Mouse (Mus musculus) kidney, postnatal 0 days (tissue): ENCODE results near the gene Myf5. TPM values are rescaled to one million over a fixed set of nuclear protein-coding genes. Genes with fewer than 3 reads are reported as not detected.
A peak's percentile ranks its signal among the peaks of the same experiment; 100 is the strongest.

Source experiments
- ATAC-seq: fragments of 200-750 bp; cut with Nextera tagmentation; replicated peaks from 2 replicates; pipeline ENCODE4 v1.8.0; 2017; ENCODE audit warnings: low read depth, moderate number of reproducible peaks, moderate TSS enrichment, moderate library complexity; ENCODE audit not compliant: low FRiP score
- DNase-seq: peaks from one replicate; pipeline ENCODE4 v3.0.0-alpha.2; 2016; ENCODE audit warnings: low spot score
- H3K27ac ChIP-seq: fragments of 300-500 bp; sonication (generic); 2 replicates; pipeline ENCODE4 v1.5.1; 2014; ENCODE audit warnings: mild to moderate bottlenecking
- H3K27me3 ChIP-seq: fragments of 300-500 bp; sonication (generic); 2 replicates; pipeline ENCODE4 v1.6.1; 2014; ENCODE audit warnings: low read length, mixed read lengths; ENCODE audit not compliant: insufficient read depth
- H3K36me3 ChIP-seq: fragments of 300-500 bp; sonication (generic); 2 replicates; pipeline ENCODE4 v1.6.1; 2014; ENCODE audit warnings: low read length, mixed read lengths; ENCODE audit not compliant: insufficient read depth
- H3K4me1 ChIP-seq: fragments of 300-500 bp; sonication (generic); replicated peaks from 2 replicates; pipeline ENCODE4 v1.6.1; 2014; ENCODE audit warnings: antibody characterized with exemption, low read length, mixed read lengths; ENCODE audit not compliant: insufficient read depth
- H3K4me2 ChIP-seq: fragments of 300-500 bp; sonication (generic); 2 replicates; pipeline ENCODE4 v1.6.1; 2014; ENCODE audit warnings: mild to moderate bottlenecking, low read length, moderate library complexity, mixed read lengths
- H3K4me3 ChIP-seq: fragments of 300-500 bp; sonication (generic); replicated peaks from 2 replicates; pipeline ENCODE4 v1.5.1; 2014; ENCODE audit warnings: low read depth, low read length
- H3K9ac ChIP-seq: fragments of 300-500 bp; sonication (generic); 2 replicates; pipeline ENCODE4 v1.6.1; 2014; ENCODE audit warnings: low read depth, low read length
- H3K9me3 ChIP-seq: fragments of 300-500 bp; sonication (generic); replicated peaks from 2 replicates; pipeline ENCODE4 v1.6.1; 2016; ENCODE audit warnings: low read length, inconsistent platforms, mixed read lengths
- CTCF ChIP-seq: IDR thresholded peaks from 2 replicates; pipeline ENCODE4 v1.5.1; 2016; ENCODE audit warnings: antibody characterized with exemption, low read depth, mild to moderate bottlenecking, moderate library complexity
- WGBS: fragments of 180-500 bp; shearing (Covaris S2); extraction: QIAGEN DNeasy Blood & Tissue Kit; methylation state at CpG from one replicate; pipeline ENCODE4 v1.1.7; 2014; 5-methylcytosine and 5-hydroxymethylcytosine counted together
- polyA plus RNA-seq: library from polyadenylated mRNA; unstranded; fragments of >200 nt; fragmentation: Nextera tagmentation; extraction: Ambion mirVana; gene quantifications from 2 replicates; pipeline ENCODE4 v1.2.1, GENCODE M21; 2015

Myf5 gene
- polyA plus RNA-seq, 1 experiment from 2014 or later: 0.05 TPM

DNA sequence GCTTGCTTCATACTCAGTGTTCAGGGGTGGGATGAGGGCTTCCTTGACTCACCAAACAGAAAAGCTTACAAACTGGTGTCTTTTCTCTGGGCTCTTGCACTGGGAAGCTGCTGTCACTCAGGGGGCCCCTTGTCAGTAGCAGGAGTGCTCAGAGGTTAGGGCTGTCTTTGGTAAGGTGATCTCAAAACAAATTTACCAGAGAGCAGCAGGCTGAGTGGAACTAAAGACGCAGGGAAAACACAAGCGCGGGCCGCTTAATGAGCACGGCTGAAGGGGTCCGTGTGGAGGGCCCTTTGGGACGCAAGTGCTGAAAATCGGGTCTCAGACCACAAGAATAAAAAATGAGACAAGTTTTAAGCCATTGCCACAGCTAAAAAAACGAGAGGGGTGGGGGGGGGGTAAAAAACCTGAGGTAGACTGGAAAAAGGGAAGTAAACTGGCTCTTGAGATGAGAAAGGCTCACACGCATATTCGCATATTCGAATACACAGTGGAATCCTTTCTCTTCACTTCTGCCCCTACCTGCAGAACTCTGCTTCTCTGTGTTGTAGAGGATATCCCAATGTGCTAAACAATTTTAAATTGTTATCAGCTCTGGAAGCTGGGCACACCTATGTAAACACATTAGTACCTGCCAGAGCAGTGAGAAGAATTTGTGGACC, 2.9 kb upstream of the Myf5 start:
- Histone ChIP-seq H3K9ac (no peak overlapping the region), H3K36me3 (no peaks in the 10 kb centered on the region), H3K4me2 (no peak overlapping the region), H3K9me3 (no peaks in the 10 kb centered on the region), H3K27ac (no peak overlapping the region), H3K27me3 (0 out of 2 replicates have a peak, but pooled peaks cover 4% of the 10 kb centered on the region), H3K4me3 (no peak overlapping the region), H3K4me1 (no peaks in the 10 kb centered on the region)
- ATAC-seq (no peak), DNase-seq (no peak)
- 27% methylated on average over 12 of the region's 12 CpGs for WGBS
- TF ChIP-seq CTCF: no peak

DNA sequence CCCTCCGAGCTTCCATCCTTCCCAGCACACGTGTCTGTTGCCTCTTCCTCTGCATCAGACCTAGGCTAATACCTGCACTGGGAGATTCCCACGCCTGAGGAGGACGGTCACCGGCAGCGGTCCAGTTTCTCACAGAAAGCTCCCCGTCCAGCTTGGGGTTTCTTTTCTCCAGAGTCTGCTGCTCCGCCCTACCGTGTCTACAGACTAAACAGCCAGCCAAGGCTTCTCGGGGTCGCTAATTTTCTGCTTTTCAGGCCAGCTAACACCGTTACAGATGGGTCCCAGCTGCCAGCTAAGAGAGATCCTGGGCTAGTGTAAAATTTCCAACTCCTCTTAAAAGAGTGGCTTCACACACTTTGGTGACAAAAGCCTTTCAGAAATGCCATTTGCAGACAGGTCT, 836 bp upstream of the Myf5 start:
- ATAC-seq (no peak), DNase-seq (peak; percentile 24)
- Histone ChIP-seq H3K4me3 (no peak overlapping the region), H3K9me3 (no peaks in the 10 kb centered on the region), H3K4me1 (no peaks in the 10 kb centered on the region), H3K4me2 (no peak overlapping the region), H3K27me3 (0 out of 2 replicates have a peak, but pooled peaks cover 4% of the 10 kb centered on the region), H3K9ac (no peak overlapping the region), H3K36me3 (no peaks in the 10 kb centered on the region), H3K27ac (no peak overlapping the region)
- WGBS: 28% methylated on average over 12 of the region's 12 CpGs
- no peak for TF ChIP-seq CTCF

DNA sequence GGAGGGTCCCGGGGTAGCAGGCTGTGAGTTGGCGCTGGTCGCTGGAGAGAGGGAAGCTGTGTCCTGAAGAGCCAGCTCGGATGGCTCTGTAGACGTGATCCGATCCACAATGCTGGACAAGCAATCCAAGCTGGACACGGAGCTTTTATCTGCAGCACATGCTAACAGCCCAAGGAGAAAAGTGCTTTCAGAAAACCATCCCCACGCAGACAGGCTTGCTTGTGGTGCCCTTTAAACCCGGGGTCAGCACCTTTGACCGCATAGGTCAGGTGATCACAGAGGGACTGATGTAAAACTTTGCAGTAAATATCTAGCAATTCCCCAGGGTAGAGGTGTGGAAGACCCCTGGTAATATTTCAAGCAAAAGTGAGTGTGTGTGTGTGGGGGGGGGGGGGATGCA, 1.9 kb downstream of the Myf5 start:
- no peak for TF ChIP-seq CTCF
- Histone ChIP-seq H3K36me3 (no peaks in the 10 kb centered on the region), H3K9ac (no peak overlapping the region), H3K27ac (no peak overlapping the region), H3K4me2 (no peak overlapping the region), H3K9me3 (no peaks in the 10 kb centered on the region), H3K27me3 (0 out of 2 replicates have a peak, but pooled peaks cover 4% of the 10 kb centered on the region), H3K4me3 (no peak overlapping the region), H3K4me1 (no peaks in the 10 kb centered on the region)
- 51% methylated on average over 10 of the region's 10 CpGs for WGBS
- ATAC-seq: peak; percentile 33; the same call in 1 of the 2 replicates
- no peak for DNase-seq

GRCm38 (mm10) chr10:107473497-107473896, 12.4 kb downstream of the Myf5 start:
- Histone ChIP-seq H3K27ac (no peak overlapping the region), H3K9me3 (no peaks in the 10 kb centered on the region), H3K4me1 (no peaks in the 10 kb centered on the region), H3K4me3 (no peak overlapping the region), H3K27me3 (no peaks in the 10 kb centered on the region), H3K4me2 (no peak overlapping the region), H3K36me3 (no peaks in the 10 kb centered on the region), H3K9ac (no peak overlapping the region)
- TF ChIP-seq CTCF: peak; percentile 35; the same call in 1 of the 2 replicates
- DNase-seq (no peak), ATAC-seq (no peak)
- WGBS: 48% methylated on average over 2 of the region's 2 CpGs

GRCm38 (mm10) chr10:107471712-107472111, 14.2 kb downstream of the Myf5 start:
- Histone ChIP-seq H3K36me3 (no peaks in the 10 kb centered on the region), H3K27me3 (no peaks in the 10 kb centered on the region), H3K4me2 (no peak overlapping the region), H3K4me3 (no peak overlapping the region), H3K27ac (no peak overlapping the region), H3K9me3 (no peaks in the 10 kb centered on the region), H3K9ac (no peak overlapping the region), H3K4me1 (no peaks in the 10 kb centered on the region)
- no peak for DNase-seq
- no peak for TF ChIP-seq CTCF
- WGBS: 66% methylated on average over 5 of the region's 5 CpGs
- no peak for ATAC-seq

- Histone ChIP-seq H3K9ac (no peak overlapping the region), H3K4me2 (no peak overlapping the region), H3K4me3 (no peak overlapping the region), H3K36me3 (no peaks in the 10 kb centered on the region), H3K27ac (no peak overlapping the region), H3K9me3 (no peaks in the 10 kb centered on the region), H3K4me1 (no peaks in the 10 kb centered on the region), H3K27me3 (no peaks in the 10 kb centered on the region)
- no peak for TF ChIP-seq CTCF
- 87% methylated on average over 7 of the region's 7 CpGs for WGBS
- ATAC-seq (no peak), DNase-seq (no peak)
These were observed 18.1 kb downstream of the Myf5 start for GRCm38 (mm10) chr10:107467819-107468218.
